Mouse (Mus musculus): ENCODE data around the gene Palm3. TPM values are rescaled to one million over a fixed set of nuclear protein-coding genes. Genes with fewer than 3 reads are reported as not detected.

The Palm3 gene
- polyA plus RNA-seq (2012; rRNA removed), result 2.4 and 2.5 TPM in 2 replicates

GRCm38 (mm10) chr8:84021096-84021495 is at the start of gene Palm3:
Gene Palm3 (plus strand): TSS chr8:84021471.
- Histone ChIP-seq H3K4me1 (ENCODE audit: control insufficient read depth, insufficient read depth, low read length) (no peaks in the 10 kb centered on the region), H3K27ac (ENCODE audit: insufficient read depth, low read length) (no peak within 1 kb of the TSS)
- TF ChIP-seq CTCF (IDR thresholded peaks at IDR 0.05; ENCODE audit: extremely low read depth, insufficient read depth, low read length) (no peak), POLR2A (IDR thresholded peaks at IDR 0.05; ENCODE audit: extremely low read depth, insufficient read depth, low read length) (no peak)

GRCm38 (mm10) chr8:83971661-83972060 is 49.6 kb upstream of the Palm3 start:
- no peak overlapping the region for H3K27ac ChIP-seq (ENCODE audit: insufficient read depth, low read length)
- no peak for TF ChIP-seq CTCF (IDR thresholded peaks at IDR 0.05; ENCODE audit: extremely low read depth, insufficient read depth, low read length)
- no peak for TF ChIP-seq POLR2A (IDR thresholded peaks at IDR 0.05; ENCODE audit: extremely low read depth, insufficient read depth, low read length)
- H3K4me1 ChIP-seq (ENCODE audit: control insufficient read depth, insufficient read depth, low read length), result no peaks in the 10 kb centered on the region
- peak overlapping the region; percentile 53; the same call in 1 of the 2 replicates for H3K4me3 ChIP-seq (ENCODE audit: insufficient read depth, low read length)

More at GRCm38 (mm10) chr8:84021096-84021495, at the start of gene Palm3:
- H3K4me3 ChIP-seq (ENCODE audit: insufficient read depth, low read length), result no peak within 1 kb of the TSS

DNA sequence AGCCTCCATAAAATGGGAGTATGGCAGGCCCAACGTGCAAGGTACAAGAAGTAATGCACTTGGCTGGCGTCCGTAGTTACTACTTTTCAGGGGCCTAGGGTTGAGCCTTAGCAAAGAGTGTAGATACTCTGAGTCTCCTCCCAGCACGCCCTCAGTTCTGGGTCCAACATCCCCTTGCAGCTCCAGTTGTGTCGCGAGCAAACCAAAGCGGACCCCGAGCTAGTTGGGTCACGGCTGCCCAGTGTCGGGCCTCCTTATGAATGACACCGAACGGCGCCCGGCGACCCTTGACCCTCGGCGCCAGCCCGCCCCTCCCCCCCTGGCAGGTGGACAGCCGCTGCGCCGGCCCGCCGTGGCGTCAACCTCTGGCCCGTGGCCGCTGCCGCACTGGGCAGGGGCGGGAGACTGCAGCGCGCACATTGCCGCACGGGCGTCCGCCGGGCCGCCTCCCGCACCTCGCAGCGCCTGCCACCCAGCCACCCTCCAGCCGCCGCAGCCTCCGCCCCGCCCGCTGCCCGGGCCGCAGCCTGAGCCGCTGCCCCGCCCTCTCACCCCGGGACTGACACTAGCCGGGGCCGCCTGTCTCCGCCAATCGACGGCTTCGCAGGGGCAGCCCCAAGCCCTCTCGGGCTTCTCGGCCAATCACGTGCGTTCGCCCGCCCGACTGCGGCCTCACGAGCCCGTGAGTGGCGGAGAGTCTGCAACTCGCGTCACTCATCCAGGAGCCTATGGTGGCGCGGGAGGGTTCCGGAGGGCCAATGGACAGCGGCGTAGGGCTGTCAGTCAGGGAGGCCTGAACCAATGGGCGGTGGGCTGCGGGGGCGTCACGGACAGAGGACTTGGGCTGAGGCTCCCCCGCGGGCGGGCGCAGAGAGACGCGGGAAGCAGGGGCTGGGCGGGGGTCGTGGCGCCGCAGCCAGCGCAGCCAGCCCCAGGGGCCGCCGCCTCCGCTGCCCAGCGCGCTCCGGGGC is 48.8 kb upstream of the Palm3 start, which contains the start of gene Prkaca:
TSS of gene Prkaca (plus strand) at position 844 of the 971 bp plus-strand sequence.
- Histone ChIP-seq H3K4me3 (ENCODE audit: insufficient read depth, low read length) (peak within 1 kb of the TSS; percentile 99), H3K4me1 (ENCODE audit: control insufficient read depth, insufficient read depth, low read length) (peaks cover 1% of the 10 kb centered on the region), H3K27ac (ENCODE audit: insufficient read depth, low read length) (peak within 1 kb of the TSS; percentile 87)
- TF ChIP-seq CTCF (IDR thresholded peaks at IDR 0.05; ENCODE audit: extremely low read depth, insufficient read depth, low read length) (no peak), POLR2A (IDR thresholded peaks at IDR 0.05; ENCODE audit: extremely low read depth, insufficient read depth, low read length) (peak; percentile 55; the same call in 1 of the 2 replicates)

DNA sequence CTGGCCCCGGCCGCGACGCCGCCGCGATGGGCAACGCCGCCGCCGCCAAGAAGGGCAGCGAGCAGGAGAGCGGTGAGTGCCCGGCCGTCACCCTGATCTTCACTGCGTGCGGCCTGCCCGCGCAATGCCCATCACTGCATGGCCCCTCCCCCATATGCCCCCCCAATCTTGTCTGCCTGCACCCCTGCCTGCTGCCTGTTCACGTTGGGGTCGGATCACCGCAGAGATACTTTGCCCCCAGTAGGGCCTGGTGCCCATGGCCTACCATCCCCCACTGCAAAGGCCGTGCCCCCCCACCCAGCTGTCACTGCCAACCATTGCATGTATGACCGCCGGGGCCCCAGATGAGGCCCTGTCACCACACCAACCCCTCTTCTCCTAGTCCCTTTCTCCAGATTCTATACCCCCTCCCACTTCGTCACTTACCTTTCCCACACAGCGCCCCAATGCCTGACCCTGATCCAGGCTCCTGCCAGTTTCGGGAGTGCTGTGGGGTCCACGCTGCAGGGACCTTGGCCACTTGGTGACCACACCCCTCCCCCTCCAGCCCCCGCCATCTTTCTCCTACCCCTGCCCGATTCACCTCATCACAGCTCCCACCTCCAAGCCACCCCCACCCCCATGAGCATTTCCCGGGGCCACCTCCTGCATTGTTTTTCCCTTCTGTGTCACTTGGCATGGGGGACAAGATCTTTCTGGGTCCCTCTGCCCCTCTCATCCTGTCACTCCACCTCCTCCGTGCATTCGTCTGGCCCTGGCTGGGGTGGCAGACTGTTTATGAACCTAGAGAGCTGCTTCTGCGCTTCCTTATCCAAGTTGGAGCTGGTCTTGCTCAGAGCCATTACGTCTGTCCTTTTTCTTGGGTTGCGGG is 47.9 kb upstream of the Palm3 start:
- peak overlapping the region; percentile 87 for H3K27ac ChIP-seq (ENCODE audit: insufficient read depth, low read length)
- peak overlapping the region; percentile 99 for H3K4me3 ChIP-seq (ENCODE audit: insufficient read depth, low read length)
- TF ChIP-seq POLR2A (IDR thresholded peaks at IDR 0.05; ENCODE audit: extremely low read depth, insufficient read depth, low read length) (no peak), CTCF (IDR thresholded peaks at IDR 0.05; ENCODE audit: extremely low read depth, insufficient read depth, low read length) (no peak)
- peaks cover 9% of the 10 kb centered on the region for H3K4me1 ChIP-seq (ENCODE audit: control insufficient read depth, insufficient read depth, low read length)

DNA sequence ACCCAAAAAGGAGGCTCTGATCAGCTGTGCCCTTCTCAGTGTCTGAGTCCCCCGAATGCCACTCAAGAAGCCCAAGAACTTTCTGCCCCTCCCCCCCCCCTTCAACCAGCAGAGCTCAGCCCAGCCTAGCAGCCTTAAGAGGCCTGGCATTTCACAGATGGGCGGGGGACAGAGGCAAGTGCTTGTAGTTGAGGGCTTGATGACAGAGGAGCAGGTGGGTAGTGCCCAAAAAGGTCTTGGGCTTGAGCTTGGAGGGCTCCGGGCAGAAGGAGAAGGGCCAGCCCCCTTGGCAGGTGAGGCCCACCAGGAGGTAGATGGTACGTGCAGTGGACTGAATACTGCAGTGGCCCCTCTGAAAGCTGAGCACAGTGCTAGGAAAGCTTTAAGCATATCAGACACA is 46.8 kb upstream of the Palm3 start:
- peaks cover 9% of the 10 kb centered on the region for H3K4me1 ChIP-seq (ENCODE audit: control insufficient read depth, insufficient read depth, low read length)

DNA sequence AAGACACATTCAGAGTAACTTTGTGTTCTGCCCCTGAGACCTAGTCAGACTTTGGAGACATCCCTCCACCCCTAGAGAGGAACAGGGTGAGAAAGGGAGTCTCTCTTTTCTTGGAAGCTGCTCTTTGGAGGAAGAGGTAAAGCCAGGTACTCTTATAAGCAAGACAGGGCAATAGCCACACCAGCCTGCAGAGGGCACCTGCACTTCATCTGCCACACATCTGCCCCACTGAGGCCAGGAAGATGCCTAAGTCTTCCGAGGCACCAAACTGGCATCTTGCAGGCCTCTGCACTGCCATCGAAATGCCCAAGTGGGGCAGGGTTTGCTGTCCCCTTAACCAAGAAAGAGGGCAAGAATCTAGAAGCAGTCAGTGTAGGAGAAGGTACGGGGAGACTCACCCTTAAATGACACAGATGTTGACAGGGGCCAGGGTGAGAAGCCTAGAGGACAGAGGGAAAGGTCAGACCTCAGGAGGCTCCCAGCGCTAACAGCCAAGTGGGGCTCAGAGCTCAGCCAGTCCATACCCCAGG is 45.1 kb upstream of the Palm3 start:
- H3K27ac ChIP-seq (ENCODE audit: insufficient read depth, low read length), result no peak overlapping the region
- no peak for TF ChIP-seq POLR2A (IDR thresholded peaks at IDR 0.05; ENCODE audit: extremely low read depth, insufficient read depth, low read length)
- TF ChIP-seq CTCF (IDR thresholded peaks at IDR 0.05; ENCODE audit: extremely low read depth, insufficient read depth, low read length), result 0 out of 2 replicates have a peak, but pooled peaks have one; percentile 21
- peaks cover 9% of the 10 kb centered on the region for H3K4me1 ChIP-seq (ENCODE audit: control insufficient read depth, insufficient read depth, low read length)
- H3K4me3 ChIP-seq (ENCODE audit: insufficient read depth, low read length), result no peak overlapping the region

More for the DNA sequence above, 46.8 kb upstream of the Palm3 start:
- no peak overlapping the region for H3K27ac ChIP-seq (ENCODE audit: insufficient read depth, low read length)
- TF ChIP-seq CTCF (IDR thresholded peaks at IDR 0.05; ENCODE audit: extremely low read depth, insufficient read depth, low read length) (no peak), POLR2A (IDR thresholded peaks at IDR 0.05; ENCODE audit: extremely low read depth, insufficient read depth, low read length) (no peak)
- no peak overlapping the region; the same call in 1 of the 2 replicates for H3K4me3 ChIP-seq (ENCODE audit: insufficient read depth, low read length)

DNA sequence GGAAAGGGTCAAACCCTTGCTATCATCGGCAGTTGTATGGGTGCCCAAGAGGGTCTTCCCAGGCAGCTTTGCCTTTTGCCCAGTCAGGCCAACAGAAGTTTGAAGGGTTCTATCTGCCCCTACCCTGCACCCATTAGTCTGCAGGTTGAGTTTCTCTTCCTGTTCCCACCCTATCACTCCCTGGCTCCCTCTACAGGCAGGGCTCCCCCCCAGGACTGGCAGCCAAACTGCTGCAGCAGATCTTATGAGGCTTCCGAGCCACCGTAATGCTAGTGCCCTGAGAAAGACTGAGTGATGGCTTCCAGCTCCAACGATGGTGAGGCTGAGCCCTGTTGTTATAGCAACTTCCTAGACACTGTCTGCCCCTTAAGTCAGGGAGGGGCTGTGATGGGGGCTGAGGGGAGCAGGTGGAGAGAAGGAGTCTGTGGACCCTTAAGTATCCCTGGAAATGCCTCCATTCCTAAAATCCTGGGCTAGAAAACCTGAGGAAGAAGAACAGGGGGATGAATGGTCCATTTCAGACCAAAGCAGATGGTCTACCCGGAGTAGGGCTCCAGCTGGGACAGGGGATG is 44.4 kb upstream of the Palm3 start:
- Histone ChIP-seq H3K4me1 (ENCODE audit: control insufficient read depth, insufficient read depth, low read length) (peaks cover 9% of the 10 kb centered on the region), H3K4me3 (ENCODE audit: insufficient read depth, low read length) (no peak overlapping the region), H3K27ac (ENCODE audit: insufficient read depth, low read length) (no peak overlapping the region)
- TF ChIP-seq CTCF (IDR thresholded peaks at IDR 0.05; ENCODE audit: extremely low read depth, insufficient read depth, low read length), result peak; percentile 11; the same call in 1 of the 2 replicates
- TF ChIP-seq POLR2A (IDR thresholded peaks at IDR 0.05; ENCODE audit: extremely low read depth, insufficient read depth, low read length), result no peak

DNA sequence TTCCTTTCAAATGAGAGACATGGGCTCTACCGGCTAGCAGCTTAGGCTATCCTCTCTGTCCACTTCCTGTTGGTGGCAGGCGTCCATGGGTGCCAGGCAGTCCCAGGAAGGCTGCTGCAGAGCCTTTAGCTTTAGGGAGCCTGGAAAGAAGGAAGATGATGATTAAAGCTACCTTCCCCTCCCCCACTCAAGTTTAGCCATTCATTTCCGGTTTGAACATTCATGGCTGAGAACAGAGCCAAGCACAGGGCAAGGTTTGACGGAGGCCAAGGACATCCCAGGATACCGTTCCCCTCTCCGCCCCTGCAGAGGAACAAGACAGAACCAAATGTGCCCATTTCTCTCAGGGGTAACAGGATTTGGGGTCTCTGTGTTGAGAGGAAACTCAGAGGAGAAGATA is 43.6 kb upstream of the Palm3 start:
- Histone ChIP-seq H3K4me1 (ENCODE audit: control insufficient read depth, insufficient read depth, low read length) (peaks cover 9% of the 10 kb centered on the region), H3K27ac (ENCODE audit: insufficient read depth, low read length) (no peak overlapping the region), H3K4me3 (ENCODE audit: insufficient read depth, low read length) (no peak overlapping the region)
- TF ChIP-seq CTCF (IDR thresholded peaks at IDR 0.05; ENCODE audit: extremely low read depth, insufficient read depth, low read length) (no peak), POLR2A (IDR thresholded peaks at IDR 0.05; ENCODE audit: extremely low read depth, insufficient read depth, low read length) (no peak)

Measured in cortical plate, adult 2 months (tissue).